Mouse (Mus musculus) heart, adult 2 months (tissue): ENCODE results near the gene Aunip. TPM values are rescaled to one million over a fixed set of nuclear protein-coding genes. Genes with fewer than 3 reads are reported as not detected.
A peak's percentile ranks its signal among the peaks of the same experiment; 100 is the strongest.

ENCODE experiments used
- DNase-seq, 2 experiments: peaks; one replicate each; pipeline ENCODE4 v3.0.0; 2021
- H3K27ac ChIP-seq: fragments of 200-600 bp; 2 replicates; pipeline ENCODE4 v1.8.1; 2022
- H3K27me3 ChIP-seq: fragments of 200-500 bp; 2 replicates; pipeline ENCODE4 v1.6.1; 2012; ENCODE audit warnings: mild to moderate bottlenecking, low read length, inconsistent platforms, mixed read lengths; ENCODE audit not compliant: control insufficient read depth, insufficient read depth
- H3K36me3 ChIP-seq: fragments of 200-500 bp; 2 replicates; pipeline ENCODE4 v1.6.1; 2012; ENCODE audit warnings: low read length, inconsistent platforms; ENCODE audit not compliant: control insufficient read depth, insufficient read depth
- H3K4me1 ChIP-seq: fragments of 200-500 bp; 2 replicates; pipeline ENCODE4 v1.6.1; 2011; ENCODE audit warnings: low read length; ENCODE audit not compliant: control insufficient read depth, insufficient read depth
- H3K4me3 ChIP-seq: fragments of 200-600 bp; 2 replicates; pipeline ENCODE4 v1.8.1; 2022
- H3K79me2 ChIP-seq: fragments of 200-500 bp; replicated peaks from 2 replicates; pipeline ENCODE4 v1.6.1; 2012; ENCODE audit warnings: mild to moderate bottlenecking, inconsistent platforms, low read length, moderate library complexity, mixed read lengths; ENCODE audit not compliant: control insufficient read depth, insufficient read depth
- H3K9ac ChIP-seq: fragments of 200-500 bp; 2 replicates; pipeline ENCODE4 v1.6.1; 2012; ENCODE audit warnings: low read depth, mild to moderate bottlenecking, control low read depth, inconsistent platforms, low read length, mixed read lengths
- CTCF ChIP-seq: fragments of 200-600 bp; IDR thresholded peaks from 2 replicates; pipeline ENCODE4 v1.8.1; 2022; ENCODE audit warnings: antibody characterized with exemption, mild to moderate bottlenecking, moderate library complexity
- EP300 ChIP-seq: fragments of 200-500 bp; IDR thresholded peaks from 2 replicates; pipeline ENCODE4 v1.6.1; 2011; ENCODE audit warnings: low read depth, low read length, control low read depth; ENCODE audit not compliant: insufficient read depth
- POLR2A ChIP-seq: fragments of 200-500 bp; IDR thresholded peaks from 2 replicates; pipeline ENCODE4 v1.6.1; 2011; ENCODE audit warnings: mild to moderate bottlenecking, low read depth, low read length, control low read depth; ENCODE audit not compliant: insufficient read depth
- WGBS: fragments of 180-500 bp; shearing (Covaris S2); methylation state at CpG from one replicate; pipeline ENCODE4 v1.1.7; 2018; 5-methylcytosine and 5-hydroxymethylcytosine counted together
- intact Hi-C: fragments of 180-260 bp; cut with DNase I; formaldehyde crosslinking; loops from one replicate; pipeline ENCODE4 v1.15.1; 2025
- polyA plus RNA-seq: library from polyadenylated mRNA; depleted of rRNA; stranded (reverse); fragments of >200 nt; gene quantifications from 2 replicates; pipeline ENCODE4 v1.2.3, GENCODE M21; 2012
- total RNA-seq, 2 experiments: library from RNA; stranded (reverse); gene quantifications; 2 replicates each; pipeline ENCODE4 v1.2.3; 2021

The Aunip gene
- total and polyA plus RNA-seq, 3 experiments, result 0.18 TPM; not detected in 1

DNA sequence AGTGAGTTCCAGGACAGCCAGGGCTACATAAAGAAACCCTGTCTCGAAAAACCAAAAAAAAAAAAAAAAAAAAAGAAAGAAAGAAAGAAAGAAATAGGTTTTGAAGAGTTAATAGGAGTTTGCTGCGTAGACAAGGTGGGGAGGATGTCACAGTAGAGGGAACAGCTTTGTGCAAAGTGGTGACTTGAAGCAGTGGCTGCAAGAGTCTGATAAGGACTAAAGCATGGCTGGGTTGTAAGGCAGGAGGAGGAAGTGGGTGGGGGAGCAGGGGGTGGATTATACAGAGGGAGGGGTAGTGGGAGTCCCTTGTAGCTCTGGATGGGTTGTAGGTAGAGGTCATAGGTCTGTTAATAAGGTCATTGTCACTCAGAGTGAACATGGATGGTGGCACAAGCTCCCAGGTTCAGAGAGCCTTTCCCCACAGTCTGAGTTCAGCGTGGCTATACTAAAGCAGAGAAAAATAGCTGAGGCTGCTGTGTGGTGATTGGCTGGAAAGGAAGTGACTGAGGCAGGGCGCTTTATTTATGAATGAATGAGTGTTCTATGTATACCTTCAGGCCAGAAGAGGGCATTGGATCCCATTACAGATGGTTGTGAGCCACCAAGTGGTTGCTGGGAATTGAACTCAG is 4.7 kb upstream of the Aunip start:
- 85% methylated on average over 3 of the region's 4 CpGs for WGBS

DNA sequence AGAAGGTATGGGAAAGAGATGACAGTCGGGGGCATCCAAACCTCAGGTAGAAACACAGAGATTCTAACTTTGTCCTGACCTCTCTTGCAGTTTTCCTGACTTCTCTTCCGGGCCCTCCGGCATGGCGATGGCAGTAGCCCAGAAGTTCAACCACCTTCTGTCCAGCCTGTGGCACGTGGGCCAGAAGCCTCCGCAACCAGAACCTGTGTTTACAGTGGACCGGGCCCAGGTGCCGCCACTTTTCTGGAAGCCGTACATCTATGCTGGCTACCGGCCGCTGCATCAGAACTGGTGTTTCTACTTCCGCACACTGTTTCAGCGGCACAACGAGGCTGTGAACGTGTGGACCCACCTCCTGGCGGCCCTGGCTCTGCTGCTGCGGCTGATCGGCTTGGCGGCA is 4.1 kb upstream of the Aunip start:
- Histone ChIP-seq H3K27ac (no peak overlapping the region), H3K4me1 (no peaks in the 10 kb centered on the region), H3K79me2 (no peaks in the 10 kb centered on the region), H3K36me3 (no peaks in the 10 kb centered on the region), H3K27me3 (no peaks in the 10 kb centered on the region), H3K9ac (no peak overlapping the region), H3K4me3 (no peak overlapping the region)
- intact Hi-C loops, result no loop called here
- TF ChIP-seq POLR2A, result no peak
- TF ChIP-seq CTCF, result no peak
- no peak for TF ChIP-seq EP300
- WGBS, result 89% methylated on average over 19 of the region's 19 CpGs
- DNase-seq, result no peak

More for the DNA sequence above, 4.7 kb upstream of the Aunip start:
- Histone ChIP-seq H3K9ac (no peak overlapping the region), H3K27ac (no peak overlapping the region), H3K4me3 (no peak overlapping the region), H3K79me2 (no peaks in the 10 kb centered on the region), H3K27me3 (no peaks in the 10 kb centered on the region), H3K4me1 (no peaks in the 10 kb centered on the region), H3K36me3 (no peaks in the 10 kb centered on the region)
- no peak for TF ChIP-seq EP300
- no peak for TF ChIP-seq CTCF
- TF ChIP-seq POLR2A, result no peak
- intact Hi-C loops, result no loop called here
- DNase-seq, result no peak

DNA sequence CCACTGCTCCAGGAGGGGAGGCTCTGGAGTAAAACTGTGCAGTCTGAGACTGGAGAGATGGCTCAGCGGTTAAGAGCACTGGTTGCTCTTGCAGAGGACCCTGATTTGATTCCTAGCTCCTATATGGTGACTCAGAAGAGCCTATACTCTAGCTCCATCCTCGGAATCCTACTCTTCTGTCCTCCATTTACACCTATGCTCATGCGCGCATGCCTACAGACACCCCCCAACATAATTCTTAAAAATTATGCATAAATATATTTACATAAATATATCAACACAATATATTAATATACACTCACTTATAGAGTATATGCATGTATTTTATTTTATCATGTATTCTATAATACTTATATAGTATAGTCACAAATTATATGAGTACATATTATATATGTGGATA is 403 bp upstream of the Aunip start:
- TF ChIP-seq CTCF, result no peak
- TF ChIP-seq EP300, result no peak
- no peak for TF ChIP-seq POLR2A
- intact Hi-C loops, result no loop called here
- H3K27me3 ChIP-seq, result no peaks in the 10 kb centered on the region
- whole genome bisulfite sequencing, result 83% methylated on average over 4 of the region's 4 CpGs
- peak overlapping the region; percentile 38; the same call in 1 of the 2 replicates for H3K4me3 ChIP-seq
- H3K4me1 ChIP-seq, result no peaks in the 10 kb centered on the region; the same call in 1 of the 2 replicates
- H3K36me3 ChIP-seq, result no peaks in the 10 kb centered on the region
- no peaks in the 10 kb centered on the region for H3K79me2 ChIP-seq
- H3K9ac ChIP-seq, result no peak overlapping the region
- no peak for DNase-seq
- H3K27ac ChIP-seq, result no peak overlapping the region; the same call in 1 of the 2 replicates

DNA sequence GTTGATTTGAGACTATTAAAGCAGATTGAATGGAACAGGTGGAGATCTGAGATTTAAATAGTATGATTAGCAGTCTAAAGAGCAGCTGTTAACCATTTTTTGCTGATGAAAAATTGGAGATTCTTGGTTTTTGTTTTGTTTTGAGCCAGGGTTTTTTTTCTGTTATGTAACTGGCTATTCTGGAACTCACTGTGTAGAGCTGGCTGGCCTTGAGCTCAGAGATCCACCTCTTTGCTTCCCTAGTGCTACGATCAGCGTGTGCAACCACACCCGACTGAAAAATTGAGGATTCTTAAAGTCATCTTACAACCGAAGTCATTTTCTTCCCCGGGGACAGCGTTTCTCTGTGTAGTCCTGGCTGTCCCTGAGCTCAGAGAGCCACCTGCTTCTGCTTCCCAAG is 931 bp downstream of the Aunip start:
- Histone ChIP-seq H3K4me1 (no peaks in the 10 kb centered on the region; the same call in 1 of the 2 replicates), H3K27ac (no peak overlapping the region), H3K36me3 (no peaks in the 10 kb centered on the region; the same call in 1 of the 2 replicates), H3K9ac (no peak overlapping the region), H3K27me3 (no peaks in the 10 kb centered on the region), H3K4me3 (no peak overlapping the region), H3K79me2 (no peaks in the 10 kb centered on the region)
- 34% methylated on average over 6 of the region's 6 CpGs for WGBS
- DNase-seq, result no peak
- intact Hi-C loops, result no loop called here
- TF ChIP-seq POLR2A, result no peak
- TF ChIP-seq EP300, result no peak
- TF ChIP-seq CTCF, result no peak

DNA sequence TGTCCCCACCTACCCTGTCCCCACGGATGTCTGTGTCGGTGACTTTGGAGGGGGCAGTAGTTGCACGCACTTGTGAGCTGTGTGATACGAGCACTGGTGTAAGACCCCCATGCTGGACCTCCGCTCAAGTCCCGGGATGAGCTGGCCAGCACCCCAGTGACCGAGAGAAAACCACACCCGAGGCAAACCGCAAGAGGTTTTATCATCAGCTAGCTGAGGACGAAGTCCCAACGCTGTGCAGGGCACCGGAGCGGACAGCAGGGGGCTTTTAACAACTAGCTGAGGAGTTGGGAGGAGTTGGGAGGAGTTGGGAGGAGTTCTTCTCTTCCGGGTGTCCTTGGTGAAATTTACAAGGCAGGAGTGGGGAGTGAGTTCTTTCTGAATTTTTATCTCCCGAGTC is 2.0 kb downstream of the Aunip start:
- H3K27ac ChIP-seq, result no peak overlapping the region
- peak overlapping the region; percentile 28; the same call in 1 of the 2 replicates for H3K9ac ChIP-seq
- TF ChIP-seq POLR2A (no peak), CTCF (peak; percentile 64)
- peak; percentile 63 to 67 for DNase-seq
- H3K27me3 ChIP-seq, result no peaks in the 10 kb centered on the region
- H3K4me3 ChIP-seq, result no peak overlapping the region
- intact Hi-C loops, result no loop called here
- WGBS, result 5% methylated on average over 15 of the region's 15 CpGs
- H3K36me3 ChIP-seq, result no peaks in the 10 kb centered on the region; the same call in 1 of the 2 replicates
- H3K4me1 ChIP-seq, result peaks cover 6% of the 10 kb centered on the region
- H3K79me2 ChIP-seq, result no peaks in the 10 kb centered on the region

DNA sequence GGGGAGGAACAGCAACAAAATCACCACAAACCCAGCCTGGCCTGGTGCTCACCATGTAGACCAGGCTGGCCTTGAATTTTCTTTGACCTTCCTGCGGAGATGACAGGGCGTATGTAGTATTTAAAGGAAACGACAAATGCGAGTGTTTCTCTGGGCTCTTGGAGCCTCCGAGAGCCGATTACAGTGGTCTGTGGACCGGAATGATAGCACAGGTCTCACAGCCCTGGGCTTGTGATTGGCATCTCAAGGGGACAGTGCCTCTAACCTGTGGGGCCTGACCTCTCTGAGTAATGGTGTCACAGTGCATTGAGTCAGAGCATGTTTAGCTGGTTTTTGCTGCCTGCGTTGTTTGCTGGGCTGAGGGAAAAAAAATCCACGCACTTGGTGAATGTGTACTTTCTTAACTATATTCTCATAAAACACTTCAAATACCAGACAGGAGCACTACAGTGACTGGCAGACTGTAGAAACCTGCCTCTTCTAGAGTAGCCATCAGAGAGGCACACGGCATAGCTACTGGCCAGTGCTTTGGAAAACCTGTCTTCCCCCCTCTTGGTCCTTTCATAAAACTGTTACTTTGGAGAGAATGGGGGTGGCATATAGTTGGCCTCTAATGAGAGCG is 3.6 kb downstream of the Aunip start:
- Histone ChIP-seq H3K27ac (no peak overlapping the region), H3K27me3 (no peaks in the 10 kb centered on the region), H3K4me3 (no peak overlapping the region), H3K9ac (no peak overlapping the region), H3K4me1 (peaks cover 6% of the 10 kb centered on the region), H3K36me3 (no peaks in the 10 kb centered on the region; the same call in 1 of the 2 replicates), H3K79me2 (no peaks in the 10 kb centered on the region)
- 87% methylated on average over 11 of the region's 11 CpGs for WGBS
- no peak for DNase-seq
- intact Hi-C loops, result no loop called here
- TF ChIP-seq EP300, result no peak
- TF ChIP-seq CTCF, result no peak
- TF ChIP-seq POLR2A, result no peak
